Mouse (Mus musculus) small intestine, adult 2 months (tissue): ENCODE results near the gene Plekhg5. TPM values are rescaled to one million over a fixed set of nuclear protein-coding genes. Genes with fewer than 3 reads are reported as not detected.

Experiments
- H3K27ac ChIP-seq: fragments of 200-500 bp; 2 replicates; pipeline ENCODE4 v1.5.1; 2012; ENCODE audit warnings: low read depth, low read length, control low read depth, inconsistent platforms; ENCODE audit not compliant: insufficient read depth
- H3K27me3 ChIP-seq: fragments of 200-500 bp; 2 replicates; pipeline ENCODE4 v1.6.1; 2012; ENCODE audit warnings: mild to moderate bottlenecking, moderate library complexity, low read length, inconsistent platforms; ENCODE audit not compliant: control insufficient read depth, insufficient read depth
- H3K36me3 ChIP-seq: fragments of 200-500 bp; 2 replicates; pipeline ENCODE4 v1.6.1; 2012; ENCODE audit warnings: mild to moderate bottlenecking, low read length, control low read depth, inconsistent platforms; ENCODE audit not compliant: control insufficient read depth, insufficient read depth
- H3K4me1 ChIP-seq: fragments of 200-500 bp; 2 replicates; pipeline ENCODE4 v1.6.1; 2012; ENCODE audit warnings: low read length, inconsistent platforms, mixed read lengths; ENCODE audit not compliant: control insufficient read depth, insufficient read depth, insufficient read length
- H3K4me3 ChIP-seq: fragments of 200-500 bp; 2 replicates; pipeline ENCODE4 v1.5.1; 2012; ENCODE audit warnings: low read depth, mild to moderate bottlenecking, control low read depth, inconsistent platforms, low read length, moderate library complexity
- CTCF ChIP-seq: fragments of 200-500 bp; IDR thresholded peaks from 2 replicates; pipeline ENCODE4 v1.5.1; 2012; ENCODE audit warnings: low read depth, mild to moderate bottlenecking, control low read depth, inconsistent platforms, low read length, moderate library complexity, mixed read lengths; ENCODE audit not compliant: insufficient replicate concordance, insufficient read length; ENCODE audit errors: extremely low read depth
- POLR2A ChIP-seq: fragments of 200-500 bp; IDR thresholded peaks from 2 replicates; pipeline ENCODE4 v1.6.1; 2012; ENCODE audit warnings: low read depth, mild to moderate bottlenecking, control low read depth, inconsistent platforms, low read length, moderate library complexity
- WGBS: fragments of 180-500 bp; shearing (Covaris S2); methylation state at CpG from one replicate; pipeline ENCODE4 v1.1.7; 2018; 5-methylcytosine and 5-hydroxymethylcytosine counted together
- polyA plus RNA-seq: library from polyadenylated mRNA; depleted of rRNA; stranded (reverse); fragments of >200 nt; gene quantifications from 2 replicates; pipeline ENCODE4 v1.2.3, GENCODE M21; 2012

Gene Plekhg5
- polyA plus RNA-seq, 1 experiment = 15.7 TPM

DNA sequence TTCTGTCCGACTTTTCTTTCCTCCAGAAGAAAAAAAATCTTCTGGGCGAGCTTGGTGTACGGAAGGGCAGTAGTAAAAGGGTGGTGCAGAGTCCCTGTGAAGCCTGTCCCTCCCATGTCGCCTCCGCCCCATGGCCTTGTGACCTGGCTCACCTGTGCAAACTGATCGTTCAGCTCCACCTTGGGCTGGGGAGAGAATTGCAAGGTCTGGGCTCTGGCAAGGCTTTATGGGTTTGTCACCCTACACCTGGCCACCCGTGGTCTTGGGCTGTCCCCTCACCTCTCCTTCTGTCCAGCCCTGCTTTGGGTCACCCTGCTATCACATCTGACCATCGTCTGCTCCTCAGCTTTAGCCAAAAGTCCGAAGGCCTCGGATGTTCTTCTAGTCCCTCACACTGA lies 60.5 kb downstream of the Plekhg5 start:
- H3K4me3 ChIP-seq = peak overlapping the region; percentile 78
- H3K36me3 ChIP-seq = no peaks in the 10 kb centered on the region
- peak; percentile 22; the same call in 1 of the 2 replicates for TF ChIP-seq CTCF
- TF ChIP-seq POLR2A = no peak
- H3K27me3 ChIP-seq = no peaks in the 10 kb centered on the region; the same call in 1 of the 2 replicates
- WGBS = 35% methylated on average over 10 of the region's 10 CpGs
- peaks cover 43% of the 10 kb centered on the region for H3K4me1 ChIP-seq
- H3K27ac ChIP-seq = peak overlapping the region; percentile 79

DNA sequence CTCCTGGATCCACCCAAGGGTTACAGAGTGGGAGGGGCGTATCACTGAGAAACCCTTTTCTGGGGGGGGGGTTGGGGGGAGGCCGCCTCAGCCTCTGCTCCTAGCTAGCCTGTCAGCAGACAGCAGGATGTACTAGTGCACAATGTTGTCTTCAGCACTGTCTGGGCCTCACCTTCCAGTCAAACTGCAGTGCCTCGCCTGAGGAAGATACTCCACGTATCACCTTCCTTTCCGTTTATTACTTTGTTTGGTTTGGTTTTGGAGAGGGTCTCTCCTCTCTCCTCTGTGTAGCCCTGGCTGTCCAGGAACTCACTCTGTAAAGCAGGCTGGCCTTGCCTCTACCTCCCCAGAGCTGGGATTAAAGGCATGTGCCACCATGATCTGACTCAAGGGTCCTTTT lies 60.9 kb downstream of the Plekhg5 start:
- Histone ChIP-seq H3K4me3 (no peak overlapping the region), H3K4me1 (peaks cover 45% of the 10 kb centered on the region), H3K27ac (no peak overlapping the region), H3K27me3 (no peaks in the 10 kb centered on the region; the same call in 1 of the 2 replicates), H3K36me3 (no peaks in the 10 kb centered on the region)
- no peak for TF ChIP-seq CTCF
- TF ChIP-seq POLR2A = no peak
- WGBS = 75% methylated on average over 5 of the region's 5 CpGs

DNA sequence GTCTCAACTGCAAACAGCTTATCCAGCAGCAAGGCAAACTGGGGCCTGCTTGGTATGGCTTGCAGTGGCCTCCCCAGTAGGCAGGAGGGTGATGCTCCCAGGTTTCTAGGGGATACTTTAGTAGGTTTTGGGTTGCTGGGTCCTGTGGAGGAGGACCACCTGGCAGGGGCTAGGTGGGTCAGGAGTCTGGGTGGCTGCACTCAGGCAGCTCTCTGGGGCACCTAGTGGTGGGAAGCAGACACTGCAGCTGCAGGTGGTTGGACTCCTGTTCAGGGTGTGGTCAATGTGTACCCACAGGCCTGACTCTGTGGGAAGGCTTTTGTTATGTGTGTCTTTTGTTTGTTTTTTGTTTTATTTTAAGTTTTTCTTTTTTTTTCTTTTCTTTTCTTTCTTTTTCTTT lies 62.2 kb downstream of the Plekhg5 start:
- H3K27ac ChIP-seq = no peak overlapping the region
- H3K36me3 ChIP-seq = no peaks in the 10 kb centered on the region
- H3K4me1 ChIP-seq = peaks cover 48% of the 10 kb centered on the region
- H3K27me3 ChIP-seq = no peaks in the 10 kb centered on the region; the same call in 1 of the 2 replicates
- TF ChIP-seq POLR2A (no peak), CTCF (peak; percentile 81)
- H3K4me3 ChIP-seq = no peak overlapping the region

DNA sequence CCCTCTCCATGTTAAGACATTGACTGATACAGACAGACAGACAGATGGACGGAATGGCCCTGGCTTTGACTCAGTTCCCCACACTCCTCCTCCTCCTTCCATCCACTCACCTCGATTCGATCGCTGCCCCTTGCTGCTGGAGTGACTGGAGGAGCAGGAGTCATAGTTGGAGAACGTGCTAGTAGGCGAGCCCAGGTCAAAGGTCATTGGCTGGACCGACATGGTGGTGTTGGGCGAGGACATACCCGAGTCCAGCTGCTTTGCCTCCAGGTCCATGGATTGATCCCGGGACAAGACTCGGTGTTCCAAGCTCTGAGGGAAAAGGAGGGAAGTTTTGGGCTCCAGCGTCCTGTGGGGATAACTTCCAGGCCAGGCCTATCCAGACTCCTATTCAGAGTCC lies 63.1 kb downstream of the Plekhg5 start:
- no peak overlapping the region for H3K4me3 ChIP-seq
- peak overlapping the region; percentile 48 for H3K27ac ChIP-seq
- no peaks in the 10 kb centered on the region; the same call in 1 of the 2 replicates for H3K27me3 ChIP-seq
- WGBS = 59% methylated on average over 12 of the region's 12 CpGs
- TF ChIP-seq CTCF = no peak
- no peak for TF ChIP-seq POLR2A
- H3K4me1 ChIP-seq = peaks cover 48% of the 10 kb centered on the region
- H3K36me3 ChIP-seq = no peaks in the 10 kb centered on the region

DNA sequence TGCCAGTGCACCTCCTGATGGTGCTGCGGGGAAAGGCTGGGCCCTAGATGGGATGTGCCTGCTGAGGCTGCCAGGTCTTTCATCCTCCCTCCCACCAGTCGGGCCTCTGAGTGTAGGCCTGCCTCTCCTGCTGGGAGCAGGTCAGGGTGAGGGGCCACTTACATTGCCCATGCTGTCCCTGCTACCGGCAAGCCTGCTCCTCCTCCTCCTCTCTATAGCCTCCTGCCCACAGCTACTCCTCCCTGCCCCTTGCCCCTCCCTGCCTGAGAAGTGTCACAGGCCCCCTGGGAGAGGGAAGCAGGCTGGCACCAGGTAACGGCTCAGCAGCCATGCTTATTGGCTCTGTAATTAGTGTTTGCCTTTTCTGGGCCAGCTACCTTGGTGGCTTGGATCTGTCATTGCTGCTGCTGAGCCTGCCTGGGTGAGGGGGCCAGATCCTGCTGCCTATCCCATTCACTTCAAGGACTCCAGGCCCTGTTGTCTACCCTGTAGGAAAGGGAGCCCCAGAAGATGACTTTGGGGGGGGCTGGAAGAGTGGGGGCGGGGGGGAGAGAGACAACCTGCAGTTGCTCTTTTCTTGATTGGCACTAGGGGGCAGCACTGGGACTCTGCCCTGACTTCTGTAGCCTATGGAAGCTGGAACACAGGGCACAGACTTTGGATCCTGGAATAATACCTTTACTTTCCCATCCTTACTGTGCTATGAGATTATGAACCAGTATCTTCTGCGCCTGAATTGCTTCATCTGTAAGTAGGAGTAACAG lies 64.0 kb downstream of the Plekhg5 start:
- WGBS = 53% methylated on average over 6 of the region's 6 CpGs
- Histone ChIP-seq H3K36me3 (no peaks in the 10 kb centered on the region), H3K27me3 (no peaks in the 10 kb centered on the region), H3K27ac (no peak overlapping the region; the same call in 1 of the 2 replicates), H3K4me3 (no peak overlapping the region), H3K4me1 (peaks cover 48% of the 10 kb centered on the region)
- peak; percentile 70; the same call in 1 of the 2 replicates for TF ChIP-seq CTCF
- no peak for TF ChIP-seq POLR2A

DNA sequence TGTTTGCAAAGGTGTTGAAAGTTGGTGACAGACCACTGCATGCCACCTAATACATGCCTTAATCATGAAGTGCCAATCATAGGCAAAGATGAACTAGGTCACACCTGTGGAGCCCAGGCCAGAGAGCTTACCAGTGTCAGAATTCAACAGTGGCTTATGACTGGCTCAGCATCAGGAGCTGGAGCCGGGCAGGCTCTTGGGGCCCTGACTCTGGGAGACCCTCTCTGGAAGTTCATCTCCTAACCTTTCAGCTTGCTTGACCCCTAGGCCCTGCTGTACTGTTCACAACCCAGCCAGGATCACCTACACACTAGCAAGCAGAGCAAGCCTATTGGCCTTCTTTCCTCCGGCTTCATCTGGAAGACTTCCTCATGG lies 64.6 kb downstream of the Plekhg5 start:
- no peaks in the 10 kb centered on the region for H3K36me3 ChIP-seq
- peak overlapping the region; percentile 15; the same call in 1 of the 2 replicates for H3K27ac ChIP-seq
- WGBS = 96% methylated on average over 2 of the region's 2 CpGs
- no peak for TF ChIP-seq CTCF
- TF ChIP-seq POLR2A = no peak
- H3K4me1 ChIP-seq = peaks cover 45% of the 10 kb centered on the region
- H3K4me3 ChIP-seq = no peak overlapping the region
- no peaks in the 10 kb centered on the region for H3K27me3 ChIP-seq

DNA sequence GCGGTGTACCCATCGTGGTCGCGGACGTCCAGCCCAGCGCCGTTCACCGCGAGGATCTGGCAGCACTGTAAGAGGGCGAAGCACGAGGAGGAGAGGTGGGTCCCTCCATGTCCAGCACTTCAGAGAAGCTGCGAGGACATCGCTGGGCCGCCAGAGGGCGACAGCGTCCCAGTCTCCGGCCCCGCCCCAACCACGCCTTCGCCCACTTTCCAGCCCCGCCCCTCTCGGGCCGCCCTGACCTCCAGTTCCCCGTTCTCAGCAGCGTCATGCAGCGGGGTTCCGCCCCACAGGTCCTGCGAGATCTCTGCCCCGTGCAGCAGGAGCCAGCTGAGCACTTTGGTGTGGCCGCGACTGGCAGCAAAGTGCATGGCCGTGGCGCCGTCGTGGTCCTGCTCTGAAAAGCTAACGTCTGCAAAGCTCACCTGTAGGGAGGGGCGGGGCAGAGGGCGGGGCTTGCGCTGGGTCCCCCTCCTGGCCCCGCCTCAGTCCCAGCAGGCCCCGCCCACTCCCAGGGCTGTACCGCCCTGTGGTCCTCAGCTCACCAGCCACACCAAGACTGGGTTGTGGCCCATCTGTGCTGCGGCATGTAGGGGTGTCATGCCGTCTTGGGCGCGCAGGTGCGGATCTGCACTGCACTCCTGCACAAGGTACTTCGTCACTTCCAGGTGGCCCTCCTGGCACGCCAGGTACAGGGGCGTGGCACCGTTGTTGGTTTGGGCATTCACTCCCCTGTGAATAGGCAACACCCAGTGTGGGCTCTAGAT lies 66.4 kb downstream of the Plekhg5 start:
- H3K36me3 ChIP-seq = no peaks in the 10 kb centered on the region
- peaks cover 33% of the 10 kb centered on the region for H3K4me1 ChIP-seq
- H3K27ac ChIP-seq = 0 out of 2 replicates have a peak overlapping the region, but pooled peaks have one; percentile 21
- H3K4me3 ChIP-seq = peak overlapping the region; percentile 66
- WGBS = under 1% methylated on average over 51 of the region's 51 CpGs
- no peaks in the 10 kb centered on the region for H3K27me3 ChIP-seq
- no peak; the same call in 1 of the 2 replicates for TF ChIP-seq POLR2A
- peak; percentile 93 for TF ChIP-seq CTCF
